Mouse (Mus musculus) limb, embryonic 14.5 days (tissue): ENCODE measurements at regions not wholly inside any gene's neighbourhood (a gene's known extent, or its start where the extent isn't known, plus 50 kb on each side); places are given as distances from the start of the nearest gene placed in this dataset.

ENCODE experiments used
- ATAC-seq: fragments of 200-750 bp; cut with Nextera tagmentation; 2 replicates; pipeline ENCODE4 v1.8.0; 2017; ENCODE audit warnings: low read depth, moderate number of reproducible peaks, moderate TSS enrichment; ENCODE audit not compliant: low FRiP score
- DNase-seq: peaks from one replicate; pipeline ENCODE4 v3.0.0-alpha.2; 2015; ENCODE audit warnings: low spot score
- H3K27ac ChIP-seq: fragments of 300-500 bp; sonication (generic); replicated peaks from 2 replicates; pipeline ENCODE4 v1.5.1; 2014; ENCODE audit warnings: low read depth, mild to moderate bottlenecking, low read length, moderate library complexity, mixed read lengths
- H3K27me3 ChIP-seq: fragments of 300-500 bp; sonication (generic); 2 replicates; pipeline ENCODE4 v1.6.1; 2014; ENCODE audit warnings: low read length, mixed read lengths; ENCODE audit not compliant: control insufficient read depth, insufficient read depth
- H3K36me3 ChIP-seq: fragments of 300-500 bp; sonication (generic); 2 replicates; pipeline ENCODE4 v1.6.1; 2014; ENCODE audit warnings: mild to moderate bottlenecking, low read length, moderate library complexity, mixed read lengths; ENCODE audit not compliant: control insufficient read depth, insufficient read depth
- H3K4me1 ChIP-seq: fragments of 300-500 bp; sonication (generic); 2 replicates; pipeline ENCODE4 v1.6.1; 2014; ENCODE audit warnings: antibody characterized with exemption, low read length, mixed read lengths; ENCODE audit not compliant: control insufficient read depth, insufficient read depth
- H3K4me2 ChIP-seq: fragments of 300-500 bp; sonication (generic); replicated peaks from 2 replicates; pipeline ENCODE4 v1.6.1; 2014; ENCODE audit warnings: low read depth, mild to moderate bottlenecking, low read length, moderate library complexity; ENCODE audit not compliant: severe bottlenecking
- H3K4me3 ChIP-seq: fragments of 300-500 bp; sonication (generic); replicated peaks from 2 replicates; pipeline ENCODE4 v1.5.1; 2014; ENCODE audit warnings: low read length
- H3K9ac ChIP-seq: fragments of 300-500 bp; sonication (generic); 2 replicates; pipeline ENCODE4 v1.6.1; 2014; ENCODE audit warnings: mild to moderate bottlenecking, low read depth, low read length, moderate library complexity; ENCODE audit not compliant: severe bottlenecking
- H3K9me3 ChIP-seq: fragments of 300-500 bp; sonication (generic); 2 replicates; pipeline ENCODE4 v1.6.1; 2016; ENCODE audit warnings: low read length; ENCODE audit not compliant: control insufficient read depth
- POLR2A ChIP-seq: fragments of 200-500 bp; IDR thresholded peaks from 2 replicates; pipeline ENCODE4 v1.8.0; 2012; ENCODE audit warnings: inconsistent platforms, mild to moderate bottlenecking, moderate library complexity, borderline replicate concordance; ENCODE audit not compliant: insufficient read depth, insufficient read length; ENCODE audit errors: extremely low read depth
- WGBS: fragments of 180-500 bp; shearing (Covaris S2); extraction: QIAGEN DNeasy Blood & Tissue Kit; methylation state at CpG from one replicate; pipeline ENCODE4 v1.1.7; 2014; 5-methylcytosine and 5-hydroxymethylcytosine counted together

GRCm38 (mm10) chr15:6025543-6025942, 274.0 kb upstream of the Dab2 start:
- Histone ChIP-seq H3K4me3 (no peak overlapping the region), H3K4me1 (no peaks in the 10 kb centered on the region), H3K9ac (no peak overlapping the region), H3K27me3 (no peaks in the 10 kb centered on the region), H3K36me3 (no peaks in the 10 kb centered on the region), H3K4me2 (no peak overlapping the region), H3K9me3 (no peaks in the 10 kb centered on the region), H3K27ac (no peak overlapping the region)
- DNase-seq (no peak), ATAC-seq (no peak)
- TF ChIP-seq POLR2A: no peak
- 22% methylated on average over 4 of the region's 4 CpGs for WGBS

GRCm38 (mm10) chr15:6029214-6029613, 270.4 kb upstream of the Dab2 start:
- Histone ChIP-seq H3K4me3 (no peak overlapping the region), H3K9me3 (no peaks in the 10 kb centered on the region), H3K9ac (no peak overlapping the region), H3K4me2 (no peak overlapping the region), H3K27ac (no peak overlapping the region), H3K36me3 (no peaks in the 10 kb centered on the region), H3K4me1 (no peaks in the 10 kb centered on the region), H3K27me3 (no peaks in the 10 kb centered on the region)
- ATAC-seq (no peak), DNase-seq (no peak)
- 91% methylated on average over 1 of the region's 1 CpGs for WGBS
- no peak for TF ChIP-seq POLR2A

GRCm38 (mm10) chr15:6030396-6030795, 269.2 kb upstream of the Dab2 start:
- no peak for DNase-seq
- Histone ChIP-seq H3K9ac (no peak overlapping the region), H3K4me2 (no peak overlapping the region), H3K27me3 (no peaks in the 10 kb centered on the region), H3K27ac (no peak overlapping the region), H3K4me1 (no peaks in the 10 kb centered on the region), H3K36me3 (no peaks in the 10 kb centered on the region), H3K9me3 (no peaks in the 10 kb centered on the region), H3K4me3 (no peak overlapping the region)
- 69% methylated on average over 5 of the region's 5 CpGs for WGBS
- ATAC-seq: no peak
- TF ChIP-seq POLR2A: no peak

GRCm38 (mm10) chr15:6034156-6034555, 265.4 kb upstream of the Dab2 start:
- Histone ChIP-seq H3K4me3 (no peak overlapping the region), H3K9ac (no peak overlapping the region), H3K4me1 (no peaks in the 10 kb centered on the region), H3K36me3 (no peaks in the 10 kb centered on the region), H3K9me3 (no peaks in the 10 kb centered on the region), H3K4me2 (no peak overlapping the region), H3K27ac (no peak overlapping the region), H3K27me3 (no peaks in the 10 kb centered on the region)
- no peak for TF ChIP-seq POLR2A
- no peak for ATAC-seq
- 86% methylated on average over 4 of the region's 4 CpGs for WGBS
- DNase-seq: no peak

- H3K9me3 ChIP-seq: no peaks in the 10 kb centered on the region
- 42% methylated on average over 10 of the region's 10 CpGs for WGBS
Measured at GRCm38 (mm10) chr15:6044511-6045256, 254.9 kb upstream of the Dab2 start.

More at GRCm38 (mm10) chr15:6044511-6045256, 254.9 kb upstream of the Dab2 start:
- no peak for TF ChIP-seq POLR2A
- Histone ChIP-seq H3K4me1 (no peaks in the 10 kb centered on the region), H3K4me3 (no peak overlapping the region), H3K27ac (no peak overlapping the region), H3K9ac (no peak overlapping the region), H3K4me2 (no peak overlapping the region), H3K27me3 (no peaks in the 10 kb centered on the region), H3K36me3 (no peaks in the 10 kb centered on the region)
- DNase-seq (no peak), ATAC-seq (no peak)
